Mouse (Mus musculus) olfactory bulb, adult 2 months (tissue): ENCODE results near the gene Cst9.

Experiments used
- CTCF ChIP-seq: fragments of 200-500 bp; IDR thresholded peaks from 2 replicates; pipeline ENCODE4 v1.5.1; 2012; ENCODE audit warnings: low read depth, mild to moderate bottlenecking, low read length, moderate library complexity; ENCODE audit not compliant: insufficient read depth
- POLR2A ChIP-seq: fragments of 200-500 bp; IDR thresholded peaks from 2 replicates; pipeline ENCODE4 v1.6.1; 2012; ENCODE audit warnings: mild to moderate bottlenecking, low read depth, low read length, moderate library complexity; ENCODE audit not compliant: insufficient read depth

DNA sequence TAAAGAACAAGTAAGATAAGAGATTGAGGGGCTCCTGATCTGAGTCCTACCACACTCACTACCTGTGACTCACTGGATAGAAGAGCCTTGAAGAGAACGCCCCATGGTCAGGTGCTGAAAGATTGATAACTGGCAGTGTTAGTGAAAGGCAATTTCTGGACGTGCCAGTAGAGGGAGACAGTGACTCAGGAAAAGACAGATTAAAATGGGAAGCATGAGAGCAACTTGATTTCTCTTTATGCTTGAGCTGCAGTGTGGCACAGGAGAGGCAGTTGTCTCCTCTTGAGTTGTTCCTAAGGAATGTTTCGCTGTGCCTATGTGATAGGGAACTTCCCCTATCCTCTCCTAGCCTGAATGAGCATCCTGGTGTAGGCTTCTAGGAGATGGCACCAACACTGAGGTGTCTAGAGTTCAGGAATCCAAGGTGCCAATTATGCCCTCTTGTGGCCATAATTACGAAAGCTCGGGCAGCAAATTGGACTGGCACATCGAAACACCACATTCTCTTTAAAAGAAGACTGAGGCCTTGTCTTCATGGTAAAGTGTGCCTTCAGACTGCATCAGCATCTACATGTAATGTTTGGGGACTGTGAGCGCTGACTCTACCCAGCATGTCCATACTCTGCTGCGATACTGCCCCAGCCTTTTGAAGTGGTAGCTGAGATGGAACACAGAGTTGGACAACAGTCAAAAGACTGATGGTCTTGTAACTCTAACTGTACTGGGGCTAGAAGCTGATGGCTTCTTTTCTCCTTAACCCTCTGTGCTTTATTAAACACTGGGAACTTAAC is 16.4 kb downstream of the Cst9 start:
- TF ChIP-seq CTCF (no peak), POLR2A (no peak)
